Mouse (Mus musculus) neural tube, embryonic 10.5 days (tissue): Measurements from ENCODE around the gene Tmem97.
"Not testable (repeated sequence)": the region's sequence is repeated elsewhere in the genome, so short reads cannot be mapped to it uniquely, and the experiment has no call there.

Experiments used
- DNase-seq: peaks from one replicate; pipeline ENCODE4 v3.0.0-alpha.2; 2017; ENCODE audit warnings: low spot score; ENCODE audit errors: extremely low spot score

The Tmem97 gene

DNA sequence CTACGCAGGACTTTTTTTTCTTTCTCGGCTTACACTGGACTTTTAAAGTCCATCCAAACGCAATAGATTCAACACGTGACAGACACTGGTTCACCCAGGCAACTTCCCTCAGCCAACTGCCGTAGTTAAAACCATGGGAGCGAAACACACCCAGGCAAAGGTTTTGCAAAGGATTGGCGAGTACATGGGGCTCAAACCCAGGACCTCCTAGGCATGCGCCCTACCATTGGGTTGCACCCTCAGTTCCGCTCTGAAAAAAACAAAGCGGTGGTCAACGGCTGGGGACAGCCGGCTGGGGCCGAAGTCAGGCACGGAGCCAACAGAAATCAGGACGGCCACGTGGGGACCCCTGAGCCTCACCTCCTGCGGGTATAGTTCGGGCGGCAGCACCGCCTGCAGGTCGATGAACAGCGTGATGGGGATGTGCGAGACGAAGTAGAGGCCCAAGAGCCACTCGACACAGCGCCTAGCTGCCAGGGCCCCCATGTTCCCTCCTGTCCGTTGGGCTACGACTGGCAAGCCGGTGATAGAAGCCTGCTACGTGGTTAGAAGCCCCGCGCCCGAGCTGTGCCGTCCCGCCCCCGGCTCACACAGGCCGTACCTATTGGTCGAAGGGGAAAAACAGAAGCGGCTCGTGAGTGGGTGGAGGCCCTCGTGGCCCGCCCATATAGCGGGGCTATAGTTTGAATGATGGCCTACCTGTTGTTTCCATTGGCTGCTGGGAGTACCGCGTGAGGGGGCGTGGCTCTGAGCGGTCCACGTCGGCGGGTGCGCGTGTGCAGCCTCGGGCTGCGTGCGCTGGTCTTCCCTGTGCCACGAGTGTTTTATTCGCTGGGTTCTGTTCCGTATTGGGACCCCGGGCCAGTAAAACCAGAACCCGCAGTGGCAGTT, at the start of gene Tmem97:
Tmem97 (minus strand) TSS at position 610 of the 891 bp plus-strand sequence.
- DNase-seq, result peak; percentile 94

DNA sequence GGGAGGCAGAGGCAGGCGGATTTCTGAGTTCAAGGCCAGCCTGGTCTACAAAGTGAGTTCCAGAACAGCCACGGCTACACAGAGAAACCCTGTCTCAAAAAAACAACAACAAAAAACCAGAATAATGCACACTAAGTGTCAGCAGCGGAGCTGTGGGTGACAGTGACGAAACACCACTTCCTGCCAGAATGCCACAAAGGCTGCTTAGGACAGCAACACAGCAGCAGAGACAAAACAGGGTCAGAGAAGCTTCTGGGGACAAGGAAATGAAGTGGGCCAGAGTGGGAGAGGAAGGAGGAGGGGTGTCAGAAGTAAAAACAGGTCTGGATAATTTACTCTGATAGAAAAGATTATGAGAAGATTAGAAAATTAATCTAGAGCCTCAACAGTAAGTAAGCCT, 49.5 kb upstream of the Tmem97 start:
- no peak for DNase-seq

DNA sequence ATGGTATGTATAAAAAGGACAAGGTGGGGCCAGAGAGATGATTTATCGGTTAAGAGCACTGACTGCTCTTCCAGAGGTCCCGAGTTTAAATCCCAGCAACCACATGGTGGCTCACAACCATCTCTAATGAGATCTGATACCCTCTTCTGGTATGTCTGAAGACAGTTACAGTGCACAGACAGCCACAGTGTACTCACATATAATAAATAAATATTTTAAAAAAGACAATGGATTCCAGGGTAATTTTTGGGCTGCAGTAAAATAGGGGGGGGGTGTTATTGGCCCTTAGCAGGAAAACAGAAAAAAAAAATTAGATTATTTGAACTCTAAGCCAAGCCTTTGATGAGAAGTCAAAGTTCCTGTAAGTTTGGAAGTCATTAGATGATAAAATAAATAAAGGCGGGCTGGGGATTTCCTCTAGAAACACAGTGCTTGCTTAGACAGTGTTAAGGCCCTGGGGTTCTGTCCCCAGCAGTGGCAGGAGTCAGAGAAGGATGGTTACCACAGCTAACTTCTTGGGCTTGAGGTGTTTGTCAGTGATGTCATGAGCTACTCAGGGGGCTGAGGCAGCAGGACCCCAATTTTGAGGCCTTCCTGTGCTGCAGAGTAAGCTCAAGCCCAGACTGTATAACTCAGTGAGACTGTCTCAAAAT, 48.3 kb upstream of the Tmem97 start:
- DNase-seq, result no peak

DNA sequence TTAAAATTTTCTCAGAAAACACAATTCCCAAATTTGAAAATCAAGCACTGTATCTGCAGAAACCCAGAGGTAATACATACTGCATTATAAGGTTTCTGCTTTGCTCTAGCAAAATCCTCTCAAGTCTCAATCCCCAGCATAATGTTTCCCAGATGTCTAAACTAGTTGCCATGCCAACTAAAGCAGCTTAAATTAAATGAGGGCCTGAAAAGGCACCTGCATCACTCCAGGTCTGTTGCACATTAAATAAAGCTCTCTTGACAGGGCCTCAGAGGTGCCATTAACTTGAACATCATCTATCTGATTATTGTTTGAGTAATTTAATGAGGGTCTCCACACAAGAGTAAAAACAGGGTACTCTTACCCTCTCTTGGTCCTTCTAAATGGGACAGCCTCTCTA, 46.2 kb upstream of the Tmem97 start:
- no peak for DNase-seq

- no peak for DNase-seq
Measured at GRCm38 (mm10) chr11:78595773-78596172, 45.2 kb upstream of the Tmem97 start.

- no peak for DNase-seq
Measured at GRCm38 (mm10) chr11:78594271-78594964, 43.8 kb upstream of the Tmem97 start.

DNA sequence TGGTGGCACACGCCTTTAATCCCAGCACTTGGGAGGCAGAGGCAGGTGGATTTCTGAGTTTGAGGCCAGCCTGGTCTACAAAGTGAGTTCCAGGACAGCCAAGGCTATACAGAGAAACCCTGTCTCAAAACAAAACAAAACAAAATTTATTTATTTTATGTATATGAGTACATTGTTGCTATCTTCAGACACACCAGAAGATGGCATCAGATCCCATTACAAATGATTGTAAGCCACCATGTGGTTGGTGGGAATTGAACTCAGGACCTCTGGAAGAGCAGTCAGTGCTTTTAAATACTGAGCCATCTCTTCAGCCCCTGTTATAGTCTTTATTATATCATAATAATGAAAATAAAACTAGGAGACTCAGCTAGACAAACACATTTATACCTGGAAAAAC, 37.1 kb upstream of the Tmem97 start:
- DNase-seq, result not testable (repeated sequence)

- no peak for DNase-seq
Measured at GRCm38 (mm10) chr11:78586099-78586498, 35.5 kb upstream of the Tmem97 start.

DNA sequence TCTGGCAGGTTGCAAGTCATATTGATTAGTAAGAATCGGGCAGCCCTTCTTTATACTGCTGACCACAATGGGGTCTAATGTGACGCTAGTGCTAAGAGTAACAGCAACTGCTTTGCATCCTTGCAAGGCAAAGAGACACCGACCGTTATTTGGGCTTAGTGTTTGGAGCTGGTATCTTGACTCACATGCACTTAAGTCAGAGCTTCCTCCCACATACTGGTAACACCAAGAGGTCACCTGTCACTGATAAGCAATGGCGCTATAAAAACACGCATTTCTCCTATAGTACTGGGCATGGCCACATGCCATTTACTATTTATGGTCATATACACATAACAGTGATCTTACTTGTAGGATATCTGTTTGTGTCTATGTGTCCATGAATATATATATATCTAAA, 32.3 kb upstream of the Tmem97 start:
- DNase-seq, result no peak

DNA sequence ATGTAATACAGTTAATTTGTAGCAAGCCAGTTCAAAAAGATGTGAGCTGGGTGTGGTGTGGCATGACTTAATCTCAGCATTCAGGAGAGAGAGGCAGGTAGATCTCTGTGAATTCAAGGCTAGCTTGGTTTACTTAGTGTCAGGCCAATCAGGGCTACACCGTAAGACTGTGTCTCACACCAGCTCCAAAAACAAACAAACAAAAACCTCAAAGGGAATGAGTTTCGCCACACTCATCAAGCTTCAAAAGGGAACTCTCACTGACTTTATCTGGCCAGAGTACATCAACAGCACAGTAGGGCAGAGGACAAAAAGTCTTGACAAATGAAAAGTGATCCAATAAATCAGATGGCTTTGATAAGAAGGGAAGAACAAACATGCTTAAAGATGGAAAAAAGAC, 24.4 kb upstream of the Tmem97 start:
- no peak for DNase-seq

DNA sequence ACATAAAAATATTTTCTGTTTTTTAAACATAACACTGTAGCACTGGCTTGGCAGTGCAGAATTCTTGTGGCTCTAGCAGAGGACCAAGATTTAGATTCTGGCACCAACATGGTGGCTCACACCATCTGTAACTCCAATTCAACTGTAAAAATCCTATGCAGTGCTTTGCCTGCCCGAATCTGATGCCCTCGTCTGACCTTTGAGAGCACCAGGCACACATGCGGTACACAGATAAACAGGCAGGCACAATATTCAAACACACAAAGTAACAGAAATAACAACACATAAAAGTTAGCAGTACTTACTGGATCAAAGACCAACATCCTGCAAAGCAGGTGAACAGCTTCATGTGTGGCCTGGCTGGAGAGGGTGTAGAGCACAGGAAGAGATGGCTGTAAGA, 24.0 kb upstream of the Tmem97 start:
- no peak for DNase-seq

GRCm38 (mm10) chr11:78574031-78574430, 23.5 kb upstream of the Tmem97 start:
- DNase-seq, result not testable (repeated sequence)

DNA sequence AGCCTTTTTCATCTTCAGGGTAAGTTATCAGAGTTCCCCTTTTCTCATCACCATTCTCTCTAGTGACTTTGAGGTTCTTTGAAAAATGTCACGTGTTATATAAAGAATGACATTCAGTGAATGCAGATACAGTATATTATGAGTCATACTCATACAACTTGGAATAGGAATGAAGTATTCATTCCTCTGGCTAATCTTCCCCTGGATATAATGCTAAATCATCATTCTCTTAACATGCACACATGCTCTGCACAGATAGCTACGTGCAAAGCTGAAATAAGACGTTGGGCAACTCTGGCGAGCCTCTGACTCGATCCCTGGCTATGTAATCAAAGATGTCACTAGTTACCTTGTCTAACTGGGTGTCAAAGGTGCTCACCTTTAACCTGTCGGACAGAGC, 21.3 kb upstream of the Tmem97 start:
- DNase-seq, result no peak

DNA sequence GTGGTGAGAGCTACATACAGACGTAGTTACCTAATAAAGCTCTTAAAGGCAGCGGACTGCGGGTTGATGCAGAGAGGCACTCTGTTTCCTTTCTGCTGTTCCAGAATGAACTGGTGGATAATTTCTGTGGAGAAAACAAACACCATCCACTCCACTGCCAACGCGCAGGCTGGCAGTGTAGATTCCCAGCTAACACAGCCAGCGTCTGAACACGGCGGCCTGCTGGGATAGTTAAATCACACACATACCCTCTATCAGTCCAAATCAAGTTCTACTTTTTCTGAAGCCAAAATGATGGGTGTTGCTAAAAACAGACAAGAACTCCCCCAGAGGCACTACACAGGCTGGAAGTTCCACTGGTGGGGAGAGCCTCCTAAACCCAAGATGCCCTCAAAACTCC, 20.9 kb upstream of the Tmem97 start:
- DNase-seq, result no peak

DNA sequence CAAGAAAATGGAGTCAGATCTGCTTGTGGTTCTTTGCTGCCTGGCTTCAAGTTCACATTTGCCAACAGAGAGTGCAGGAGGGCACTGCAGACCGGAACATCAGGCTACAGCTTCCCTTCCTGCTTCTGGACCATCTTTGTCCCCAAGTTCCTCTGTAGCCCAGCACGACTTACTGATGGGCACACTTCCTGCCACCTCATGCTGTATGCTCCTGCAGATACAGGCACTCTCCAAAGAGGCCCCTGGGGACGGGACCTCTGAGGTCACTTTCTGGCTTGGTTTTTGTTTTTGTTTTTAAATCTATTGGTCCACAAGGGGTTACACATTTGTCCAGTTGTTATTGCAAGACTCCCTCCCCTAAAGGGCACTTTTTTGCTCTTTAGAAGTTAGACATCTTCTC, 19.2 kb upstream of the Tmem97 start:
- DNase-seq, result no peak

- no peak for DNase-seq
Measured at GRCm38 (mm10) chr11:78568827-78569226, 18.2 kb upstream of the Tmem97 start.

GRCm38 (mm10) chr11:78567614-78568013, 17.0 kb upstream of the Tmem97 start:
- DNase-seq, result no peak

DNA sequence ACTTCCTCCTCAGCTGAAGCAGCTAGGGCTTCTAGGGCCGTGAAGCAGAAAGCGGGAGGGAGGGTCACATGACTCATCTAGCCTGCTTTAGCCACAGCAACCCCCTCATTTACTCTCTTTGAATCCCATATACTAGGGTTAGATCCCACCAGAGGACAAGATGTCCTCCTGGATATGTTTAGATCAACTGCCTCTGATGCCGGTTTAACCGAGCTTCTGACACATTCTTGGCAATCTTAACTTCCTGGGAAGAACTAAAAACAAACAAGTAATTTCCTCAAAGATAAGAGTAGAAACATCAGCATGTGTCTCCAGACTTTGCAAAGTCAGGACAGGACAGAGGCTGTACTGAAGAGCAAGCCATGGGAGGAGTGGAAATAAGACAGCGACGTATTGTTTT, 16.2 kb upstream of the Tmem97 start:
- no peak for DNase-seq

- peak; percentile 46 for DNase-seq
Measured at GRCm38 (mm10) chr11:78560447-78560846, 9.9 kb upstream of the Tmem97 start.

DNA sequence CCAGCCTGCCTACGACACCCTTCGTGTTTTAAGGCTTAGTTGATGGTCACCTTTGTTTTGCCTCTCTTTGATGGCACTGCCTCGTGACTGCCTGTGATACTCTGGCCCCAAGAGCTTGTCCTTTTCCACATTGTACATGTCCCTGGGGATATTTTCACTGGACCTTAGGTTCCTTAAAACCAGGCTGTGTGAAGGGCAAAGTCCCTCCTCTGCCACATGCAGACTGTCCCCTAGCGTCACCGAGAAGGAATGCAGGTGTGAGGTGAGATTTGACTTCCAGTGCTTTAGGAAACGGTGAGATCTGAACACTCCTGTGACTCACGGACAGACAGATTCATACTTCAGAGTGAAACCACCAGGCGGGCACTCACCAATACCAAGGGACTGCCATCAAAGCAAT, 6.7 kb upstream of the Tmem97 start:
- no peak for DNase-seq

- DNase-seq, result no peak
Measured at GRCm38 (mm10) chr11:78556070-78556469, 5.5 kb upstream of the Tmem97 start.

DNA sequence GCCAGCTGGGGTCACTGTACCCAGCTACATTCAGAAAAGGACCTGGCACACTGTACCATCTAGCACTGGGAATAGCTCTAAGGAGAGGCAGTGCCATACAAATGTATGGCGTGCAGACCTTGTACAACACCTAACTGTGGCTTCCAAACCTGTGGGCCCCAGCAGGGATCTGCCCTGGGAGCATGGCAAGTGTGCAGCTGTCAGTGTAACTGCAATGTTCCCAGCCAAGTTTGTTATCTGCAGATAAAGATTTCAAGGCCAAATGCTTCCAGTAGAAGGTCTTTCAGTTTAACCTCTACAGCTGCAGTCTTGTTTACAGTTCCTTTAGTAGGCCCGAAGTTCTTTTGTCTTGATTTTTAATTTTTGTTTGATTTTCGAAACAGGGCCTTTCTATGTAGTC, 5.0 kb upstream of the Tmem97 start:
- DNase-seq, result no peak
